Mouse (Mus musculus) liver, adult 2 months (tissue): ENCODE measurements around the gene Erp29. TPM values are rescaled to one million over a fixed set of nuclear protein-coding genes. Genes with fewer than 3 reads are reported as not detected.

Experiments
- DNase-seq: peaks from one replicate; pipeline ENCODE4 v3.0.0-alpha.2; 2011; ENCODE audit warnings: low read depth, low spot score; ENCODE audit errors: extremely low read depth
- H3K27ac ChIP-seq: fragments of 200-500 bp; replicated peaks from 2 replicates; pipeline ENCODE4 v1.5.1; 2012; ENCODE audit warnings: low read depth, mild to moderate bottlenecking, control low read depth, inconsistent platforms, low read length; ENCODE audit not compliant: insufficient read depth
- H3K27me3 ChIP-seq: fragments of 200-500 bp; 2 replicates; pipeline ENCODE4 v1.6.1; 2012; ENCODE audit warnings: mild to moderate bottlenecking, moderate library complexity, low read length, inconsistent platforms; ENCODE audit not compliant: control insufficient read depth, insufficient read depth
- H3K36me3 ChIP-seq: fragments of 200-500 bp; 2 replicates; pipeline ENCODE4 v1.6.1; 2012; ENCODE audit warnings: low read length, inconsistent platforms; ENCODE audit not compliant: control insufficient read depth, insufficient read depth
- H3K4me1 ChIP-seq: fragments of 200-500 bp; 2 replicates; pipeline ENCODE4 v1.6.1; 2011; ENCODE audit warnings: low read length; ENCODE audit not compliant: control insufficient read depth, insufficient read depth
- H3K4me3 ChIP-seq: fragments of 200-500 bp; 2 replicates; pipeline ENCODE4 v1.5.1; 2011; ENCODE audit warnings: low read depth, mild to moderate bottlenecking, control low read depth, low read length, moderate library complexity; ENCODE audit not compliant: insufficient read depth
- H3K79me2 ChIP-seq: fragments of 200-500 bp; 2 replicates; pipeline ENCODE4 v1.6.1; 2012; ENCODE audit warnings: inconsistent platforms, mild to moderate bottlenecking, low read length, moderate library complexity; ENCODE audit not compliant: control insufficient read depth, insufficient read depth
- H3K9ac ChIP-seq: fragments of 200-500 bp; 2 replicates; pipeline ENCODE4 v1.6.1; 2012; ENCODE audit warnings: low read depth, mild to moderate bottlenecking, control low read depth, inconsistent platforms, low read length
- CTCF ChIP-seq: fragments of 200-500 bp; IDR thresholded peaks from 2 replicates; pipeline ENCODE4 v1.5.1; 2011; ENCODE audit warnings: low read depth, low read length, control low read depth
- POLR2A ChIP-seq: fragments of 200-500 bp; IDR thresholded peaks from 2 replicates; pipeline ENCODE4 v1.6.1; 2011; ENCODE audit warnings: low read length, control low read depth; ENCODE audit not compliant: insufficient read depth; ENCODE audit errors: extremely low read depth
- WGBS: fragments of 180-500 bp; shearing (Covaris S2); methylation state at CpG from one replicate; pipeline ENCODE4 v1.1.7; 2018; 5-methylcytosine and 5-hydroxymethylcytosine counted together
- polyA plus RNA-seq: library from polyadenylated mRNA; depleted of rRNA; stranded (reverse); fragments of >200 nt; gene quantifications from 2 replicates; pipeline ENCODE4 v1.2.3, GENCODE M21; 2012
- total RNA-seq: library from RNA; depleted of rRNA; stranded (reverse); fragments of >200 nt; gene quantifications from 2 replicates; pipeline ENCODE4 v1.2.3, GENCODE M21; 2014

The Erp29 gene
- total and polyA plus RNA-seq, 2 experiments, result 21.9 to 27.1 TPM

DNA sequence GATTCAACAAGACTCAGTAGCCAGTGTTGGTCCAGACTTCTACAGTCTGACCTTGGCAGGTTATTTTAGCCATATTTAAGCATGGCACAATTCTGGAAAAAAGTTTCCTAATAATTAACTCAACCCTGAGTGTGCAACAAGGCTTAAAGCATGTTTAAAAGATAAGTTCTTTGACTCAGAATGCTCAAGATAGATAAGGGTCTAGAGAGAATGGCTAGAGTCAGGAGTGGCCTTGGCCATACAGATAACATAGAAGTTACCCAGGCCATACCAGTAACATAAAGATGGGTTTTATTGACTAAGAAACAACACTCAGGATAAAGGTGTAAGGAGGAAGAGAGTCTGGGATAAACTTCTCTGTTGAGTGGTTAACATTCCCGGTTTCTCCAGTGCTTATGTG lies 23.7 kb upstream of the Erp29 start:
- Histone ChIP-seq H3K79me2 (no peaks in the 10 kb centered on the region), H3K27ac (no peak overlapping the region), H3K4me3 (no peak overlapping the region), H3K9ac (no peak overlapping the region), H3K4me1 (no peaks in the 10 kb centered on the region), H3K36me3 (no peaks in the 10 kb centered on the region), H3K27me3 (no peaks in the 10 kb centered on the region)
- DNase-seq, result no peak
- TF ChIP-seq POLR2A (no peak), CTCF (no peak)
- 89% methylated on average over 1 of the region's 1 CpGs for WGBS

DNA sequence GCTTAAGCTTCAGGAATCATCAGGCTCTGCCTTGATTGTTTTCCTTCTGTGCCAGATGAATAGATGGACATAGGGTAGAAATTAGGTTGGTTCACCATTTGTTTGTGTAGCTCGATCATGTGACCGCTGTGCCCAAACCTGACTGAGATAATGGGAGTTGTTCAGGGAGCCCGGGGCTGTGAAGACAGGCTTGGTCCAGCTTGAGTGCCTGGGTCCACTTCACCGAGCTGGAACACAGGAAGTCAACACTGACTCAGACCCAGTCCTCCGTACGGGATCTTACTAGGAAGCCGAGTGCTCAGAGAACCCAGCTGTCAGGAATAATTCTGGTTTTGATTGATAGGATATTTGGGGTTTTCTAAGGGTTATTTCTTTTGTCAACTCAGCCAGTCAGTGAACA lies 22.3 kb upstream of the Erp29 start:
- no peak for DNase-seq
- Histone ChIP-seq H3K9ac (no peak overlapping the region), H3K27me3 (no peaks in the 10 kb centered on the region), H3K27ac (no peak overlapping the region), H3K4me1 (no peaks in the 10 kb centered on the region), H3K36me3 (no peaks in the 10 kb centered on the region), H3K79me2 (no peaks in the 10 kb centered on the region), H3K4me3 (no peak overlapping the region)
- TF ChIP-seq CTCF, result no peak
- TF ChIP-seq POLR2A, result no peak
- WGBS, result 73% methylated on average over 7 of the region's 7 CpGs

DNA sequence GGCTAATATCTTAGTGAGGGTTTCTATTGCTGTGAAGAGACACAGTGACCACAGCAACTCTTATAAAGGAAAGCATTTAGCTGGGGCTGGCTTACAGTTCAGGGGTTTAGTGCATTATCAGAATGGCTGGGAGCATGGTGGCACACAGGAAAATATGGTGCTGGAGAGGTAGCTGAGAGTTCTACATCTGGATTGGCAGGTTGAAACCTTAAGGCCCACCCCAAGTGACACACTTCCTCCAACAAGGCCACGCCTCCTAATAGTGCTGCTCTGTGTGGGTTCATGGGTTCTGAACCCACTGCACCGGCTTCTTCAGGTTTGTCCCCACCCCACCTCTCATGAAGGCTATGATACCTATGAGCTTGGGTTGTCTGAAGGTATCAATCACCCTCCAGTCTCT lies 20.1 kb upstream of the Erp29 start:
- TF ChIP-seq POLR2A (no peak), CTCF (no peak)
- H3K4me3 ChIP-seq, result no peak overlapping the region
- no peaks in the 10 kb centered on the region for H3K4me1 ChIP-seq
- H3K27me3 ChIP-seq, result no peaks in the 10 kb centered on the region
- H3K79me2 ChIP-seq, result no peaks in the 10 kb centered on the region
- 83% methylated on average over 2 of the region's 2 CpGs for WGBS
- no peak for DNase-seq
- H3K36me3 ChIP-seq, result no peaks in the 10 kb centered on the region
- H3K27ac ChIP-seq, result no peak overlapping the region
- H3K9ac ChIP-seq, result no peak overlapping the region

DNA sequence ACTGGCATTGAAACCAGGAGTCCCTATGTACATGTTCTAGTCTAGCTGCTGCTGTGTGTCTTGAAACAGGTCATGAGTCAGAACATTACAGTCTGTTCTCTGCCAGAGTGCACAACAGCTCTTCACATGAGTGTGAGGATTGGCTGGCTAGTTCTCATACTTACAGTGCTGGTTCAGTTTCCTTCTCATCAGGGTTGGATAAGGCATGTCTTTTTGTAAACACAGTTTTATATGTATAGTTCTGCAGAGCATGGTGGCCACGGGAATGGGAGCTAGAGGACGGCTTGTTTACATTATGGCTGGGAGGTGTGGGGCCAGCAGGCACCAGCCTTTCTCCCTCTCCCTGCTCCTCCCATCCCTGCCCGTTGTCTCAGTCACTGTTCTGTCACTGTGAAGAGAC lies 17.3 kb upstream of the Erp29 start:
- no peak overlapping the region for H3K9ac ChIP-seq

DNA sequence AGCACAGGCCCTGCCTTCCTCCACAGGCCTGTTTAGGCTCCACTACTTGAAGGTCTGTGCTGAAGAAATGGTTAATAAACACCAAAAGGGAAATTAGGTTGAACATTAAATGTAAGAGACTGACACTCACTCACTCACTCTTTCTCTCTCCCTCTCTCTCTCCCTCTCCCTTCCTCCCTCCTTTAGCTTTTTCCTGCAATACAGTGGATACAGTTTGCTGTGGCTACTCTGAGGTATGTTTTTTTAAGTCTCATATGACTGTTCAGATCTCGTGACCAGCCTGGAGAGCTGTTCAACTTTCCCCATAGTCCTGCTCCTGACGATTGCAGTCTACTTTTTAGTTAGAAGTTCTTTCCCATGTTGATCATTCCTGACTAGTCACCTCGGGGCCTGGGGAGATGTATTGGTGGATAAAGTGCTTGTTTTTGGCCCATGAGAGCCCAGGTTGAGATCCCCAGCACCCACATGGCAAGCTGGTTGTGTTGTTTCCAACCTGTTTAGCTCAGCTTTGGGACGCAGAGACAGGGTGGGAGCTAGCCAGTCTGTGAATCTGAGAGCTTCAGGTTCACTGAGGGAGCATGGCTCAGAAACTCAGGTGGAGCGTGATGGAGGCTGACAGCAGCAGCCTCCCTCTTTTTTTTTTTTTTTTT lies 11.4 kb upstream of the Erp29 start:
- H3K4me3 ChIP-seq, result no peak overlapping the region
- H3K27ac ChIP-seq, result no peak overlapping the region

More for the DNA sequence above, 17.3 kb upstream of the Erp29 start:
- no peak overlapping the region for H3K4me3 ChIP-seq
- DNase-seq, result no peak
- no peaks in the 10 kb centered on the region for H3K79me2 ChIP-seq
- no peaks in the 10 kb centered on the region for H3K4me1 ChIP-seq
- TF ChIP-seq CTCF (no peak), POLR2A (no peak)
- H3K36me3 ChIP-seq, result no peaks in the 10 kb centered on the region
- no peak overlapping the region for H3K27ac ChIP-seq
- no peaks in the 10 kb centered on the region for H3K27me3 ChIP-seq
- WGBS, result 29% methylated on average over 3 of the region's 3 CpGs

DNA sequence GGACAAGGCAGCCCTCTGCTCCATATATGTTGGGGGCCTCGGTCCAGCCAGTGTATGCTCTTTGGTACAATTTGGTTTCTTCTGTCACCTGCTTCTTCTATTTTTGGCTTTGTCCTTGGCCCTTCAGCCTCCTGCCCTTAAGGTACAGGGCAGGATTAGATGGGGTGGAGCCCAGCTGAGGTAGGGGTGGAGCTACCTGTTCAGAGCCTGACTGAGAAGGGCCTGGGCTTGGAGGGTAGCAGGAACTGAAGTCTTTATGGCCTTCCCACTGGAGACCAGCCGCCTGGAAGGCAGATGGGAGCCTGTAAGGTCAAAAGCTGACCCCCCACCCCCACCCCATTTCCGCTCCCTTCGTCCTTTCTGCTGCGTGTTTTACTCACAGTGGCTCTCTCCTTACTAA lies 10.7 kb upstream of the Erp29 start:
- Histone ChIP-seq H3K27me3 (no peaks in the 10 kb centered on the region), H3K9ac (no peak overlapping the region), H3K4me3 (no peak overlapping the region), H3K27ac (no peak overlapping the region), H3K79me2 (no peaks in the 10 kb centered on the region), H3K36me3 (no peaks in the 10 kb centered on the region), H3K4me1 (no peaks in the 10 kb centered on the region)
- WGBS, result 82% methylated on average over 5 of the region's 5 CpGs
- no peak for DNase-seq
- TF ChIP-seq CTCF (no peak), POLR2A (no peak)

More for the DNA sequence above, 11.4 kb upstream of the Erp29 start:
- DNase-seq, result no peak
- H3K9ac ChIP-seq, result no peak overlapping the region
- TF ChIP-seq POLR2A, result no peak
- TF ChIP-seq CTCF, result no peak
- 75% methylated on average over 5 of the region's 5 CpGs for WGBS
- H3K79me2 ChIP-seq, result no peaks in the 10 kb centered on the region
- H3K27me3 ChIP-seq, result no peaks in the 10 kb centered on the region
- no peaks in the 10 kb centered on the region for H3K36me3 ChIP-seq
- no peaks in the 10 kb centered on the region for H3K4me1 ChIP-seq
